Mouse (Mus musculus) CH12.LX (cell line): ENCODE data around the gene Zfp385c. TPM values are rescaled to one million over a fixed set of nuclear protein-coding genes. Genes with fewer than 3 reads are reported as not detected.

Experiments
- DNase-seq: peaks from one replicate; pipeline ENCODE4 v3.0.0-alpha.2; 2013; ENCODE audit errors: extremely low read depth
- H3K27ac ChIP-seq: 2 replicates; pipeline ENCODE4 v1.5.1; 2012; ENCODE audit warnings: low read depth, mild to moderate bottlenecking, control low read depth, moderate library complexity; ENCODE audit not compliant: insufficient read depth
- H3K27me3 ChIP-seq: replicated peaks from 2 replicates; pipeline ENCODE3; 2012; ENCODE audit warnings: inconsistent platforms
- H3K36me3 ChIP-seq, 2 experiments: replicated peaks in 1 of 2; 2 replicates each; pipeline versions ENCODE3 to v1.6.1; 2012; ENCODE audit warnings: inconsistent platforms in 1 of 2, low read length in 1 of 2, mild to moderate bottlenecking in 1 of 2, mixed read lengths in 1 of 2, moderate library complexity in 1 of 2; ENCODE audit not compliant: control insufficient read depth in 1 of 2, insufficient read depth in 1 of 2
- H3K4me1 ChIP-seq, 2 experiments: 2 replicates each; pipeline ENCODE4 v1.6.1; 2012; ENCODE audit warnings: inconsistent platforms in 1 of 2, moderate library complexity in 1 of 2; ENCODE audit not compliant: insufficient read depth in 2 of 2, control insufficient read depth in 1 of 2
- H3K4me2 ChIP-seq: 2 replicates; pipeline ENCODE4 v1.6.1; 2012; ENCODE audit warnings: low read depth, mild to moderate bottlenecking, control low read depth; ENCODE audit not compliant: poor library complexity, insufficient read depth, severe bottlenecking
- H3K4me3 ChIP-seq, 3 experiments: fragments of 150-350 bp in 1 of 3; sonication (generic) in 1 of 3; replicated peaks in 1 of 3; 2 replicates each; pipeline versions ENCODE3 to v1.5.1; 2011 to 2012; ENCODE audit warnings: low read depth in 2 of 3, low read length in 2 of 3, mild to moderate bottlenecking in 2 of 3, moderate library complexity in 2 of 3, control low read depth in 1 of 3, improper control_type of control experiment in 1 of 3, inconsistent platforms in 1 of 3, mixed read lengths in 1 of 3; ENCODE audit not compliant: poor library complexity in 1 of 3
- H3K79me2 ChIP-seq: replicated peaks from 2 replicates; pipeline ENCODE4 v1.6.1; 2012; ENCODE audit warnings: mild to moderate bottlenecking, moderate library complexity; ENCODE audit not compliant: control insufficient read depth, poor library complexity, insufficient read depth, severe bottlenecking; ENCODE audit errors: extremely low read depth
- H3K9ac ChIP-seq: 2 replicates; pipeline ENCODE4 v1.6.1; 2012; ENCODE audit warnings: low read depth, mild to moderate bottlenecking, control low read depth, moderate library complexity; ENCODE audit not compliant: insufficient read depth
- H3K9me3 ChIP-seq: replicated peaks from 2 replicates; pipeline ENCODE3; 2012; ENCODE audit warnings: low read length, inconsistent platforms, mixed read lengths
- BHLHE40 ChIP-seq: IDR thresholded peaks from 2 replicates; pipeline ENCODE4 v1.6.1; 2011; ENCODE audit warnings: mild to moderate bottlenecking, low read depth, low read length, improper control_type of control experiment
- CHD1 ChIP-seq: IDR thresholded peaks from 2 replicates; pipeline ENCODE4 v1.6.1; 2012; ENCODE audit warnings: low read depth, low read length, improper control_type of control experiment, inconsistent platforms
- CHD2 ChIP-seq: IDR thresholded peaks from 2 replicates; pipeline ENCODE4 v1.6.1; 2011; ENCODE audit warnings: low read length, improper control_type of control experiment
- CTCF ChIP-seq, 2 experiments: IDR thresholded peaks in 1 of 2; conservative IDR thresholded peaks in 1 of 2; 2 replicates each; pipeline ENCODE4 v1.5.1; 2011 to 2012; ENCODE audit warnings: low read depth in 2 of 2, low read length in 2 of 2, improper control_type of control experiment in 1 of 2, inconsistent platforms in 1 of 2, mild to moderate bottlenecking in 1 of 2, moderate library complexity in 1 of 2
- E2F4 ChIP-seq: IDR thresholded peaks from 2 replicates; pipeline ENCODE4 v1.6.1; 2011; ENCODE audit warnings: low read depth, low read length, improper control_type of control experiment; ENCODE audit not compliant: insufficient replicate concordance
- ELF1 ChIP-seq: IDR thresholded peaks from 2 replicates; pipeline ENCODE4 v1.6.1; 2014; ENCODE audit warnings: low read depth, mild to moderate bottlenecking, inconsistent platforms, low read length, improper control_type of control experiment
- EP300 ChIP-seq: IDR thresholded peaks from 2 replicates; pipeline ENCODE4 v1.6.1; 2011; ENCODE audit warnings: low read length, improper control_type of control experiment
- ETS1 ChIP-seq: conservative IDR thresholded peaks from 2 replicates; pipeline ENCODE4 v1.6.1; 2012; ENCODE audit warnings: low read depth, mild to moderate bottlenecking, inconsistent platforms, low read length, improper control_type of control experiment, moderate library complexity
- GABPA ChIP-seq: IDR thresholded peaks from 2 replicates; pipeline ENCODE4 v1.6.1; 2012; ENCODE audit warnings: low read depth, low read length, improper control_type of control experiment, inconsistent platforms; ENCODE audit not compliant: insufficient replicate concordance
- HCFC1 ChIP-seq: IDR thresholded peaks from 2 replicates; pipeline ENCODE4 v1.6.1; 2012; ENCODE audit warnings: low read depth, mild to moderate bottlenecking, inconsistent platforms, low read length, improper control_type of control experiment
- IRF4 ChIP-seq: IDR thresholded peaks from 2 replicates; pipeline ENCODE4 v1.6.1; 2014; ENCODE audit warnings: low read depth, mild to moderate bottlenecking, inconsistent platforms, low read length, improper control_type of control experiment
- JUN ChIP-seq: IDR thresholded peaks from 2 replicates; pipeline ENCODE4 v1.6.1; 2011; ENCODE audit warnings: low read depth, mild to moderate bottlenecking, low read length, improper control_type of control experiment, moderate library complexity; ENCODE audit not compliant: insufficient read depth
- JUND ChIP-seq: conservative IDR thresholded peaks from 2 replicates; pipeline ENCODE4 v1.6.1; 2011; ENCODE audit warnings: low read depth, low read length, improper control_type of control experiment
- KAT2A ChIP-seq: IDR thresholded peaks from 2 replicates; pipeline ENCODE4 v1.6.1; 2012; ENCODE audit warnings: low read length, improper control_type of control experiment, inconsistent platforms; ENCODE audit not compliant: insufficient replicate concordance
- MAFK ChIP-seq: IDR thresholded peaks from 2 replicates; pipeline ENCODE4 v1.6.1; 2011; ENCODE audit warnings: low read length, improper control_type of control experiment; ENCODE audit not compliant: insufficient replicate concordance
- MAX ChIP-seq: IDR thresholded peaks from 2 replicates; pipeline ENCODE4 v1.6.1; 2011; ENCODE audit warnings: low read length, improper control_type of control experiment
- MAZ ChIP-seq: IDR thresholded peaks from 2 replicates; pipeline ENCODE4 v1.6.1; 2012; ENCODE audit warnings: low read depth, mild to moderate bottlenecking, inconsistent platforms, low read length, improper control_type of control experiment, moderate library complexity
- MEF2A ChIP-seq: IDR thresholded peaks from 2 replicates; pipeline ENCODE4 v1.6.1; 2014; ENCODE audit warnings: low read depth, mild to moderate bottlenecking, inconsistent platforms, low read length, improper control_type of control experiment, borderline replicate concordance
- MXI1 ChIP-seq: IDR thresholded peaks from 2 replicates; pipeline ENCODE4 v1.6.1; 2011; ENCODE audit warnings: mild to moderate bottlenecking, low read depth, low read length, improper control_type of control experiment
- MYC ChIP-seq: IDR thresholded peaks from 2 replicates; pipeline ENCODE4 v1.6.1; 2011; ENCODE audit warnings: low read depth, mild to moderate bottlenecking, improper control_type of control experiment, low read length
- NELFE ChIP-seq: IDR thresholded peaks from 2 replicates; pipeline ENCODE4 v1.6.1; 2011; ENCODE audit warnings: low read depth, low read length, improper control_type of control experiment
- NRF1 ChIP-seq: IDR thresholded peaks from 2 replicates; pipeline ENCODE4 v1.6.1; 2014; ENCODE audit warnings: low read depth, mild to moderate bottlenecking, inconsistent platforms, low read length, improper control_type of control experiment, moderate library complexity
- PAX5 ChIP-seq: IDR thresholded peaks from 2 replicates; pipeline ENCODE4 v1.6.1; 2012; ENCODE audit warnings: low read length, inconsistent platforms, mixed read lengths
- POLR2A ChIP-seq: IDR thresholded peaks from 2 replicates; pipeline ENCODE4 v1.6.1; 2011; ENCODE audit warnings: low read depth, mild to moderate bottlenecking, improper control_type of control experiment, low read length
- POLR2AphosphoS2 ChIP-seq: IDR thresholded peaks from 2 replicates; pipeline ENCODE4 v1.6.1; 2011; ENCODE audit warnings: low read depth, low read length, improper control_type of control experiment
- RAD21 ChIP-seq: IDR thresholded peaks from 2 replicates; pipeline ENCODE4 v1.6.1; 2011; ENCODE audit warnings: low read depth, mild to moderate bottlenecking, low read length, improper control_type of control experiment, moderate library complexity
- RCOR1 ChIP-seq: conservative IDR thresholded peaks from 2 replicates; pipeline ENCODE4 v1.6.1; 2012; ENCODE audit warnings: low read depth, mild to moderate bottlenecking, inconsistent platforms, low read length, improper control_type of control experiment
- SIN3A ChIP-seq: IDR thresholded peaks from 2 replicates; pipeline ENCODE4 v1.6.1; 2012; ENCODE audit warnings: low read length, improper control_type of control experiment, inconsistent platforms
- SMC3 ChIP-seq: IDR thresholded peaks from 2 replicates; pipeline ENCODE4 v1.6.1; 2011; ENCODE audit warnings: low read depth, low read length, improper control_type of control experiment
- TBP ChIP-seq: conservative IDR thresholded peaks from 2 replicates; pipeline ENCODE4 v1.6.1; 2011; ENCODE audit warnings: low read depth, low read length, improper control_type of control experiment
- TCF12 ChIP-seq: IDR thresholded peaks from 2 replicates; pipeline ENCODE4 v1.6.1; 2014; ENCODE audit warnings: low read depth, mild to moderate bottlenecking, inconsistent platforms, low read length, improper control_type of control experiment
- UBTF ChIP-seq: IDR thresholded peaks from 2 replicates; pipeline ENCODE4 v1.6.1; 2012; ENCODE audit warnings: low read depth, mild to moderate bottlenecking, inconsistent platforms, low read length, improper control_type of control experiment, moderate library complexity
- USF1 ChIP-seq: IDR thresholded peaks from 2 replicates; pipeline ENCODE4 v1.6.1; 2014; ENCODE audit warnings: low read depth, mild to moderate bottlenecking, inconsistent platforms, low read length, improper control_type of control experiment
- USF2 ChIP-seq: conservative IDR thresholded peaks from 2 replicates; pipeline ENCODE4 v1.6.1; 2011; ENCODE audit warnings: low read depth, low read length, improper control_type of control experiment
- ZC3H11A ChIP-seq: IDR thresholded peaks from 2 replicates; pipeline ENCODE4 v1.6.1; 2012; ENCODE audit warnings: low read depth, mild to moderate bottlenecking, inconsistent platforms, low read length, improper control_type of control experiment
- ZKSCAN1 ChIP-seq: IDR thresholded peaks from 2 replicates; pipeline ENCODE4 v1.6.1; 2012; ENCODE audit warnings: low read depth, inconsistent platforms, low read length, improper control_type of control experiment, borderline replicate concordance
- ZMIZ1 ChIP-seq: IDR thresholded peaks from 2 replicates; pipeline ENCODE4 v1.6.1; 2012; ENCODE audit warnings: low read depth, mild to moderate bottlenecking, inconsistent platforms, low read length, improper control_type of control experiment
- ZNF384 ChIP-seq: IDR thresholded peaks from 2 replicates; pipeline ENCODE4 v1.6.1; 2012; ENCODE audit warnings: low read depth, low read length, improper control_type of control experiment, inconsistent platforms
- dilution Hi-C: fragments of 300-500 bp; cut with MboI; formaldehyde crosslinking; loops from 2 replicates; pipeline ENCODE4 v1.14.3; 2020; ENCODE audit warnings: low sequenced_read_pairs; ENCODE audit not compliant: extremely low pct_unique_long_range_greater_than_20kb, extremely low pct_ligation_motif_present
- in situ Hi-C: fragments of 300-500 bp; cut with MboI; formaldehyde crosslinking; loops from 3 replicates; pipeline ENCODE4 v1.14.3; 2019; ENCODE audit warnings: low sequenced_read_pairs, low pct_ligation_motif_present, low pct_unique_long_range_greater_than_20kb, mixed read lengths
- polyA plus RNA-seq: library from polyadenylated mRNA; unstranded; fragments of >175 nt; gene quantifications from 2 replicates; pipeline ENCODE4 v1.2.1, GENCODE M21; 2012; ENCODE audit warnings: low read depth; ENCODE audit not compliant: insufficient read length
- total RNA-seq, 2 experiments: library from RNA; depleted of rRNA; stranded (reverse); fragments of 300-350 nt in 1 of 2; fragments of >200 nt in 1 of 2; gene quantifications; 2 replicates each; pipeline ENCODE4 v1.2.3; 2012 to 2014

The Zfp385c gene
- total and polyA plus RNA-seq, 3 experiments = 0.08 to 0.14 TPM; not detected in 1

GRCm38 (mm10) chr11:100611627-100612026 lies 80.6 kb downstream of the Zfp385c start:
- in situ Hi-C loops = no loop called here
- peaks cover 12 to 68% of the 10 kb centered on the region in 2 experiments for H3K36me3 ChIP-seq
- peaks cover 99% of the 10 kb centered on the region for H3K79me2 ChIP-seq
- DNase-seq = no peak
- dilution Hi-C loops = no loop called here
- H3K4me1 ChIP-seq = peaks cover 24 to 88% of the 10 kb centered on the region in 2 experiments
- peak overlapping the region; percentile 3; the same call in 1 of the 2 replicates for H3K9ac ChIP-seq
- peak overlapping the region; percentile 30 for H3K27ac ChIP-seq
- H3K9me3 ChIP-seq = no peaks in the 10 kb centered on the region
- H3K4me2 ChIP-seq = peak overlapping the region; percentile 79
- H3K4me3 ChIP-seq = no peak overlapping the region
- TF ChIP-seq MAZ (0 out of 2 replicates have a peak, but pooled peaks have one; percentile 32), UBTF (no peak; the same call in 1 of the 2 replicates), CTCF (conservative IDR thresholded peaks at IDR 0.05 in 1 of 2, IDR thresholded peaks at IDR 0.05 in 1 of 2; ENCODE audit: low read depth in 2 of 2, low read length in 2 of 2) (peak in 1 of 2 experiments; percentile 81; a peak in 2 of 4 replicates), PAX5 (no peak), POLR2A (no peak), MEF2A (peak; percentile 72; the same call in 1 of the 2 replicates), SMC3 (peak; percentile 88), ETS1 (peak; percentile 45; the same call in 1 of the 2 replicates), CHD1 (no peak), ZC3H11A (peak; percentile 41; the same call in 1 of the 2 replicates), MAFK (no peak), POLR2AphosphoS2 (no peak), JUN (0 out of 2 replicates have a peak, but pooled peaks have one; percentile 15), RCOR1 (no peak), CHD2 (no peak), E2F4 (no peak), SIN3A (peak; percentile 60; the same call in 1 of the 2 replicates), ZKSCAN1 (no peak), MAX (no peak), GABPA (no peak), JUND (peak; percentile 70), USF1 (no peak), ZMIZ1 (no peak), ELF1 (0 out of 2 replicates have a peak, but pooled peaks have one; percentile 8), HCFC1 (no peak), ZNF384 (peak; percentile 81; the same call in 1 of the 2 replicates), MYC (peak; percentile 67; the same call in 1 of the 2 replicates), TBP (no peak), NELFE (no peak), NRF1 (0 out of 2 replicates have a peak, but pooled peaks have one; percentile 29), EP300 (peak; percentile 69; the same call in 1 of the 2 replicates), IRF4 (peak; percentile 91), TCF12 (0 out of 2 replicates have a peak, but pooled peaks have one; percentile 37), KAT2A (no peak), MXI1 (peak; percentile 58; the same call in 1 of the 2 replicates), RAD21 (peak; percentile 91), BHLHE40 (peak; percentile 31; the same call in 1 of the 2 replicates), USF2 (no peak)
- no peaks in the 10 kb centered on the region for H3K27me3 ChIP-seq
